Mouse (Mus musculus): ENCODE data around the gene Pou3f1.

Pou3f1 gene

GRCm38 (mm10) chr4:124656854-124657650 lies 445 bp downstream of the Pou3f1 start:
- DNase-seq (ENCODE audit: low read depth, low spot score), result peak; percentile 90

- no peak for DNase-seq (ENCODE audit: low read depth, low spot score)
Measured at GRCm38 (mm10) chr4:124657781-124658180, 1.2 kb downstream of the Pou3f1 start.

- DNase-seq (ENCODE audit: low read depth, low spot score), result no peak
Measured at GRCm38 (mm10) chr4:124658412-124658851, 1.8 kb downstream of the Pou3f1 start.

GRCm38 (mm10) chr4:124659251-124660217 lies 2.9 kb downstream of the Pou3f1 start:
- no peak for DNase-seq (ENCODE audit: low read depth, low spot score)

GRCm38 (mm10) chr4:124660603-124661002 lies 4.0 kb downstream of the Pou3f1 start:
- DNase-seq (ENCODE audit: low read depth, low spot score), result no peak

GRCm38 (mm10) chr4:124663034-124663433 lies 6.4 kb downstream of the Pou3f1 start:
- DNase-seq (ENCODE audit: low read depth, low spot score), result peak; percentile 51

- no peak for DNase-seq (ENCODE audit: low read depth, low spot score)
Measured at GRCm38 (mm10) chr4:124664185-124664584, 7.6 kb downstream of the Pou3f1 start.

GRCm38 (mm10) chr4:124664604-124665003 lies 8.0 kb downstream of the Pou3f1 start:
- peak; percentile 63 for DNase-seq (ENCODE audit: low read depth, low spot score)

- DNase-seq (ENCODE audit: low read depth, low spot score), result peak; percentile 88
Measured at GRCm38 (mm10) chr4:124667476-124668033, 10.9 kb downstream of the Pou3f1 start.

GRCm38 (mm10) chr4:124668078-124668477 lies 11.5 kb downstream of the Pou3f1 start:
- DNase-seq (ENCODE audit: low read depth, low spot score), result no peak

GRCm38 (mm10) chr4:124670232-124670631 lies 13.6 kb downstream of the Pou3f1 start:
- peak; percentile 69 for DNase-seq (ENCODE audit: low read depth, low spot score)

- DNase-seq (ENCODE audit: low read depth, low spot score), result no peak
Measured at GRCm38 (mm10) chr4:124671583-124671982, 15.0 kb downstream of the Pou3f1 start.

GRCm38 (mm10) chr4:124672347-124673320 lies 16.0 kb downstream of the Pou3f1 start:
- DNase-seq (ENCODE audit: low read depth, low spot score), result peak; percentile 81

GRCm38 (mm10) chr4:124674334-124675032 lies 17.9 kb downstream of the Pou3f1 start:
- no peak for DNase-seq (ENCODE audit: low read depth, low spot score)

- DNase-seq (ENCODE audit: low read depth, low spot score), result peak; percentile 87
Measured at GRCm38 (mm10) chr4:124675037-124675436, 18.4 kb downstream of the Pou3f1 start.

- DNase-seq (ENCODE audit: low read depth, low spot score), result no peak
Measured at GRCm38 (mm10) chr4:124675958-124676357, 19.4 kb downstream of the Pou3f1 start.

GRCm38 (mm10) chr4:124682270-124682669 lies 25.7 kb downstream of the Pou3f1 start:
- DNase-seq (ENCODE audit: low read depth, low spot score), result peak; percentile 58

- DNase-seq (ENCODE audit: low read depth, low spot score), result peak; percentile 39
Measured at GRCm38 (mm10) chr4:124683474-124683873, 26.9 kb downstream of the Pou3f1 start.

GRCm38 (mm10) chr4:124685004-124685403 lies 28.4 kb downstream of the Pou3f1 start:
- DNase-seq (ENCODE audit: low read depth, low spot score), result no peak

- no peak for DNase-seq (ENCODE audit: low read depth, low spot score)
Measured at GRCm38 (mm10) chr4:124685453-124685852, 28.8 kb downstream of the Pou3f1 start.

All from brain, adult 2 months (tissue).